Mouse (Mus musculus) stomach, embryonic 15.5 days (tissue): ENCODE measurements around the gene 2200002D01Rik. TPM values are rescaled to one million over a fixed set of nuclear protein-coding genes. Genes with fewer than 3 reads are reported as not detected.
"Not testable (repeated sequence)": the region's sequence is repeated elsewhere in the genome, so short reads cannot be mapped to it uniquely, and the experiment has no call there.

Experiments used
- ATAC-seq: fragments of 200-750 bp; cut with Nextera tagmentation; 2 replicates; pipeline ENCODE4 v1.8.0; 2017; ENCODE audit warnings: low read depth, moderate number of reproducible peaks, moderate TSS enrichment; ENCODE audit not compliant: insufficient read depth, low FRiP score
- H3K27ac ChIP-seq: fragments of 300-500 bp; sonication (generic); 2 replicates; pipeline ENCODE4 v1.5.1; 2015; ENCODE audit warnings: mild to moderate bottlenecking, inconsistent platforms
- H3K27me3 ChIP-seq: fragments of 300-500 bp; sonication (generic); replicated peaks from 2 replicates; pipeline ENCODE4 v1.6.1; 2015; ENCODE audit warnings: inconsistent platforms
- H3K36me3 ChIP-seq: fragments of 300-500 bp; sonication (generic); 2 replicates; pipeline ENCODE4 v1.6.1; 2015; ENCODE audit warnings: inconsistent platforms
- H3K4me1 ChIP-seq: fragments of 300-500 bp; sonication (generic); 2 replicates; pipeline ENCODE4 v1.6.1; 2015; ENCODE audit warnings: inconsistent platforms
- H3K4me2 ChIP-seq: fragments of 300-500 bp; sonication (generic); 2 replicates; pipeline ENCODE4 v1.6.1; 2015; ENCODE audit warnings: mild to moderate bottlenecking, inconsistent platforms
- H3K4me3 ChIP-seq: fragments of 300-500 bp; sonication (generic); replicated peaks from 2 replicates; pipeline ENCODE4 v1.5.1; 2015; ENCODE audit warnings: inconsistent platforms
- H3K9ac ChIP-seq: fragments of 300-500 bp; sonication (generic); 2 replicates; pipeline ENCODE4 v1.6.1; 2015; ENCODE audit warnings: inconsistent platforms
- H3K9me3 ChIP-seq: fragments of 300-500 bp; sonication (generic); 2 replicates; pipeline ENCODE4 v1.6.1; 2016; ENCODE audit warnings: inconsistent platforms
- WGBS: fragments of 180-500 bp; shearing (Covaris S2); methylation state at CpG from one replicate; pipeline ENCODE4 v1.1.7; 2015; 5-methylcytosine and 5-hydroxymethylcytosine counted together
- polyA plus RNA-seq: library from polyadenylated mRNA; unstranded; fragments of >200 nt; fragmentation: Nextera tagmentation; extraction: Ambion mirVana; gene quantifications from 2 replicates; pipeline ENCODE4 v1.2.1, GENCODE M21; 2015

2200002D01Rik gene
- polyA plus RNA-seq, 1 experiment from 2014 or later = 70.6 TPM

GRCm38 (mm10) chr7:29232247-29233013 is 15.8 kb downstream of the 2200002D01Rik start, which contains the start of gene Kcnk6:
Gene Kcnk6, minus strand, starts transcription at chr7:29232515.
- Histone ChIP-seq H3K4me1 (peaks cover 5% of the 10 kb centered on the region; the same call in 1 of the 2 replicates), H3K36me3 (no peaks in the 10 kb centered on the region), H3K9ac (peak within 1 kb of the TSS; percentile 63), H3K4me2 (peak within 1 kb of the TSS; percentile 99), H3K9me3 (no peaks in the 10 kb centered on the region), H3K27ac (no peak within 1 kb of the TSS), H3K27me3 (peaks cover 10% of the 10 kb centered on the region; the same call in 1 of the 2 replicates), H3K4me3 (peak within 1 kb of the TSS; percentile 66)
- WGBS = under 1% methylated on average over 62 of the region's 62 CpGs
- ATAC-seq = no peak

- no peak for ATAC-seq
- Histone ChIP-seq H3K36me3 (no peaks in the 10 kb centered on the region), H3K4me1 (peaks cover 5% of the 10 kb centered on the region; the same call in 1 of the 2 replicates), H3K27ac (no peak overlapping the region), H3K27me3 (peaks cover 10% of the 10 kb centered on the region; the same call in 1 of the 2 replicates), H3K4me3 (peak overlapping the region; percentile 66), H3K9me3 (no peaks in the 10 kb centered on the region), H3K4me2 (peak overlapping the region; percentile 99), H3K9ac (0 out of 2 replicates have a peak overlapping the region, but pooled peaks have one; percentile 63)
- WGBS = 60% methylated on average over 3 of the region's 3 CpGs
Measured at GRCm38 (mm10) chr7:29231517-29231916, 16.7 kb downstream of the 2200002D01Rik start.

GRCm38 (mm10) chr7:29230560-29230959 is 17.7 kb downstream of the 2200002D01Rik start:
- no peak for ATAC-seq
- Histone ChIP-seq H3K9me3 (no peaks in the 10 kb centered on the region), H3K4me3 (no peak overlapping the region), H3K9ac (no peak overlapping the region), H3K36me3 (no peaks in the 10 kb centered on the region), H3K27me3 (peaks cover 10% of the 10 kb centered on the region; the same call in 1 of the 2 replicates), H3K27ac (no peak overlapping the region), H3K4me2 (no peak overlapping the region), H3K4me1 (peaks cover 5% of the 10 kb centered on the region; the same call in 1 of the 2 replicates)
- 45% methylated on average over 3 of the region's 3 CpGs for WGBS

GRCm38 (mm10) chr7:29228202-29228601 is 20.1 kb downstream of the 2200002D01Rik start:
- no peaks in the 10 kb centered on the region for H3K9me3 ChIP-seq
- WGBS = 68% methylated on average over 4 of the region's 4 CpGs
- H3K4me3 ChIP-seq = no peak overlapping the region
- H3K36me3 ChIP-seq = no peaks in the 10 kb centered on the region
- H3K4me1 ChIP-seq = peaks cover 5% of the 10 kb centered on the region; the same call in 1 of the 2 replicates
- H3K27ac ChIP-seq = no peak overlapping the region
- H3K27me3 ChIP-seq = peaks cover 10% of the 10 kb centered on the region; the same call in 1 of the 2 replicates
- H3K9ac ChIP-seq = no peak overlapping the region
- ATAC-seq = no peak
- H3K4me2 ChIP-seq = no peak overlapping the region

GRCm38 (mm10) chr7:29225520-29225919 is 22.7 kb downstream of the 2200002D01Rik start:
- 76% methylated on average over 13 of the region's 13 CpGs for WGBS
- H3K9me3 ChIP-seq = no peaks in the 10 kb centered on the region
- H3K27ac ChIP-seq = no peak overlapping the region
- no peak for ATAC-seq
- H3K27me3 ChIP-seq = no peaks in the 10 kb centered on the region
- H3K4me1 ChIP-seq = no peaks in the 10 kb centered on the region; the same call in 1 of the 2 replicates
- H3K36me3 ChIP-seq = no peaks in the 10 kb centered on the region
- no peak overlapping the region for H3K9ac ChIP-seq
- no peak overlapping the region for H3K4me2 ChIP-seq
- H3K4me3 ChIP-seq = no peak overlapping the region

GRCm38 (mm10) chr7:29224756-29225394 is 23.4 kb downstream of the 2200002D01Rik start:
- Histone ChIP-seq H3K36me3 (no peaks in the 10 kb centered on the region), H3K27ac (no peak overlapping the region), H3K4me1 (no peaks in the 10 kb centered on the region; the same call in 1 of the 2 replicates), H3K9me3 (no peaks in the 10 kb centered on the region), H3K4me2 (no peak overlapping the region), H3K27me3 (no peaks in the 10 kb centered on the region), H3K9ac (no peak overlapping the region), H3K4me3 (no peak overlapping the region)
- WGBS = 12% methylated on average over 16 of the region's 16 CpGs
- ATAC-seq = no peak

GRCm38 (mm10) chr7:29214846-29215245 is 33.4 kb downstream of the 2200002D01Rik start:
- Histone ChIP-seq H3K27me3 (no peaks in the 10 kb centered on the region), H3K4me3 (no peak overlapping the region), H3K9ac (no peak overlapping the region), H3K9me3 (no peaks in the 10 kb centered on the region), H3K4me1 (peaks cover 11% of the 10 kb centered on the region), H3K4me2 (no peak overlapping the region), H3K36me3 (no peaks in the 10 kb centered on the region), H3K27ac (no peak overlapping the region)
- ATAC-seq = no peak
- 50% methylated on average over 15 of the region's 15 CpGs for WGBS

GRCm38 (mm10) chr7:29214236-29214635 is 34.0 kb downstream of the 2200002D01Rik start:
- no peak overlapping the region for H3K9ac ChIP-seq
- no peaks in the 10 kb centered on the region for H3K36me3 ChIP-seq
- H3K4me1 ChIP-seq = peaks cover 11% of the 10 kb centered on the region
- H3K27me3 ChIP-seq = no peaks in the 10 kb centered on the region
- no peak overlapping the region for H3K4me3 ChIP-seq
- ATAC-seq = no peak
- no peak overlapping the region for H3K4me2 ChIP-seq
- WGBS = 62% methylated on average over 2 of the region's 2 CpGs
- H3K27ac ChIP-seq = no peak overlapping the region
- no peaks in the 10 kb centered on the region for H3K9me3 ChIP-seq

GRCm38 (mm10) chr7:29213675-29214082 is 34.6 kb downstream of the 2200002D01Rik start, which contains the start of gene Catsperg1:
Gene Catsperg1, minus strand, starts transcription at chr7:29214035.
- peaks cover 11% of the 10 kb centered on the region for H3K4me1 ChIP-seq
- WGBS = 5% methylated on average over 20 of the region's 20 CpGs
- no peak within 1 kb of the TSS for H3K9ac ChIP-seq
- H3K4me2 ChIP-seq = peak within 1 kb of the TSS; percentile 21; the same call in 1 of the 2 replicates
- no peaks in the 10 kb centered on the region for H3K36me3 ChIP-seq
- H3K27me3 ChIP-seq = no peaks in the 10 kb centered on the region
- H3K27ac ChIP-seq = no peak within 1 kb of the TSS
- H3K4me3 ChIP-seq = no peak within 1 kb of the TSS
- H3K9me3 ChIP-seq = no peaks in the 10 kb centered on the region
- no peak for ATAC-seq

GRCm38 (mm10) chr7:29212775-29213560 is 35.3 kb downstream of the 2200002D01Rik start:
- H3K4me3 ChIP-seq, H3K9ac ChIP-seq, H3K27ac ChIP-seq, ATAC-seq, H3K9me3 ChIP-seq, H3K27me3 ChIP-seq, H3K36me3 ChIP-seq: not testable (repeated sequence)
- H3K4me1 ChIP-seq = peaks cover 11% of the 10 kb centered on the region
- WGBS = 22% methylated on average over 40 of the region's 40 CpGs
- peak overlapping the region; percentile 58; the same call in 1 of the 2 replicates for H3K4me2 ChIP-seq

- Histone ChIP-seq H3K4me2 (peak overlapping the region; percentile 58), H3K36me3 (no peaks in the 10 kb centered on the region), H3K9me3 (no peaks in the 10 kb centered on the region), H3K27me3 (no peaks in the 10 kb centered on the region), H3K27ac (peak overlapping the region; percentile 67; the same call in 1 of the 2 replicates), H3K9ac (no peak overlapping the region), H3K4me1 (peaks cover 11% of the 10 kb centered on the region), H3K4me3 (peak overlapping the region; percentile 37)
- WGBS = 17% methylated on average over 26 of the region's 26 CpGs
- no peak for ATAC-seq
Measured at GRCm38 (mm10) chr7:29212199-29212765, 36.0 kb downstream of the 2200002D01Rik start.
